Mouse (Mus musculus) macrophage (primary cell): ENCODE results near the gene Zfp786. TPM values are rescaled to one million over a fixed set of nuclear protein-coding genes. Genes with fewer than 3 reads are reported as not detected.
"Not testable (repeated sequence)": the region's sequence is repeated elsewhere in the genome, so short reads cannot be mapped to it uniquely, and the experiment has no call there.

Source experiments
- H3K27ac ChIP-seq: fragments of 350-480 bp; formaldehyde crosslinking; 2 replicates; pipeline ENCODE4 v1.9.0; 2021
- H3K36me3 ChIP-seq: fragments of 350-480 bp; formaldehyde crosslinking; 2 replicates; pipeline ENCODE4 v1.9.0; 2021; ENCODE audit errors: inconsistent target
- H3K4me3 ChIP-seq: fragments of 350-480 bp; formaldehyde crosslinking; 2 replicates; pipeline ENCODE4 v1.9.0; 2021; ENCODE audit errors: inconsistent target
- H3K79me2 ChIP-seq: fragments of 350-480 bp; formaldehyde crosslinking; 2 replicates; pipeline ENCODE4 v1.9.0; 2021; ENCODE audit errors: inconsistent target
- WGBS: methylation state at CpG from one replicate; pipeline ENCODE4 v1.1.7; 2026; ENCODE audit warnings: inconsistent platforms; ENCODE audit not compliant: missing documents; 5-methylcytosine and 5-hydroxymethylcytosine counted together
- polyA plus RNA-seq: library from polyadenylated mRNA; stranded (reverse); fragments of 250-400 nt; gene quantifications from 3 replicates; pipeline ENCODE4 v1.2.4, GENCODE M21; 2018; ENCODE audit warnings: inconsistent platforms

The Zfp786 gene
- polyA plus RNA-seq, 1 experiment from 2014 or later: 0.09 TPM

DNA sequence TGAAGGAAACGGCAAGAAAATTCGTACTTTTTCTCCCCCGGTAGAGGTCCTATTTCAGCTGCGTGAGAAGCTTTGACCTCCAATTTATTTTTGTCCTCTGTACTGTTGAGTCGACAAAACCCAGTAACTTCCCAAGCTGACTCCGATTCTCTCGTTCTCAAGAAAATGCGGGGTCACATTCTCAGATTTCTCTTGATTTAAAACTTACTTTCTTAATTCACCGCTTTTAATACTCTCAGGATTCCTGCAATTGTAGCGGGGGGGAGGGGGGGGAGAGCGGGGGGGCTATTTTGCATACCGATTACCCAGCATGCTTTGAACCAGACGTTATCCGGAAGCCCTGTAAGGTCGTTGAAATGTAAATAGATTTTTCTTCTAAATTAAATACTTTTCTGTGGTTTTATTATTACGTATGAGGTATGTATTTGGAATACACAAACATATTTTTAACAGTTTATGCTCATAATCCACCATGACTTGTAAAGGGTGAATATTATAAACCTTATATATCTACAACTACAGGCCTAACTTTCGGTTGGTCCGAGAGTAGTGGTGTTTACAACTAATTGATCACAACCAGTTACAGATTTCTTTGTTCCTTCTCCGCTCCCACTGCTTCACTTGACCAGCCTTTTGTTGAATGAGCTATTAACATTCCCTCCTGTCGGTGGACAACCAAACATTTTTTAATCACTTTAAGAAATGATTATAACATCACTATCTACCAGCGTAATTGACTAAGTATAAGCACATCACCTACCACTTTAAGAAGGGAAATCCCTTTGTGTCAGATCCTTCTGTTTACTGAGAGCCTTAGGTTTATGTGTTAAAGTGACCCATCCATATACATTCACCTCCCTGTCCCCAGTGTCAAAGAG, 49.3 kb downstream of the Zfp786 start:
- Histone ChIP-seq H3K79me2 (no peaks in the 10 kb centered on the region), H3K36me3 (no peaks in the 10 kb centered on the region), H3K4me3 (peak overlapping the region; percentile 50), H3K27ac (peak overlapping the region; percentile 68)
- 2% methylated on average over 21 of the region's 21 CpGs for WGBS

DNA sequence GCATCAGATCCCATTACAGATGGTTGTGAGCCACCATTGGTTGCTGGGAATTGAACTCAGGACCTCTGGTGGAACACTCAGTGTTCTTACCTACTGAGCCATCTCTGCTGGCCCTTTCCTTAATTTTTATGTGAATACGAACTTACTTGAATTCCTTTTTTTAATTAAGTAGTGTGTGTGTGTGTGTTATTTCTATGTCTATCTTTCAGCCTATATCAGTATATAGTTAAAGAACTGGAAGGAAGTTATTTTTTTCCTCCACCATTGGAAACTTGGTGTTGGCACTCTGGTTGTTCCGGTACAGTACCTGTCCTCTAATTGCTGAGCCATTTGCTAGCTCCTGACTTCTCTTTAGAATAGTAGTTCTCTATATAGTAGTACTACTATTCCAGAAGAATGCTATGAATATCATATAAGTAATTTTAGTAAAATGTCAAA, 50.1 kb downstream of the Zfp786 start:
- H3K27ac ChIP-seq: peak overlapping the region; percentile 68; the same call in 1 of the 2 replicates
- H3K36me3 ChIP-seq: no peaks in the 10 kb centered on the region
- H3K4me3 ChIP-seq: peak overlapping the region; percentile 50
- 0% methylated on average over 2 of the region's 2 CpGs for WGBS
- H3K79me2 ChIP-seq: no peaks in the 10 kb centered on the region

DNA sequence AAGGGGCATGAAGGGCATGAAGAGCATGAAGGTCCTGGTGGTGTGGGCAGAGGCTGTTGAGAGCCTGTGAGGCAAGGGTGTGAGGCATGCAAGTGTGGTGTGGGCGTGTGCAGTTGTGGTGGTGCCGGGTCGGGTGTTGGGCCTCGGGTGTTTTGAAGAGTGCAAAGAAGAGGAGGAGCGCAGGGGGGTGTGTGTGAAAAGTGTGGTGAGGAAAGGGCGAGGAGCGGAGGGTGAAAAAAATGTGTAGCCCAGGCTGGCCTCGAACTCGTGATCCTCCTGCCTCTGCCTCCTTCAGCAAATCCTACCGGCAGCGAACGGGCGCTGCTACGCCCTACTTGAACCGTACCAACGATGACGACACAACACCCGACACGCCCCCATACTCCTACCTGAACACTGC, 58.9 kb downstream of the Zfp786 start:
- H3K36me3 ChIP-seq, H3K79me2 ChIP-seq, H3K4me3 ChIP-seq, H3K27ac ChIP-seq: not testable (repeated sequence)
- 84% methylated on average over 4 of the region's 19 CpGs for WGBS

DNA sequence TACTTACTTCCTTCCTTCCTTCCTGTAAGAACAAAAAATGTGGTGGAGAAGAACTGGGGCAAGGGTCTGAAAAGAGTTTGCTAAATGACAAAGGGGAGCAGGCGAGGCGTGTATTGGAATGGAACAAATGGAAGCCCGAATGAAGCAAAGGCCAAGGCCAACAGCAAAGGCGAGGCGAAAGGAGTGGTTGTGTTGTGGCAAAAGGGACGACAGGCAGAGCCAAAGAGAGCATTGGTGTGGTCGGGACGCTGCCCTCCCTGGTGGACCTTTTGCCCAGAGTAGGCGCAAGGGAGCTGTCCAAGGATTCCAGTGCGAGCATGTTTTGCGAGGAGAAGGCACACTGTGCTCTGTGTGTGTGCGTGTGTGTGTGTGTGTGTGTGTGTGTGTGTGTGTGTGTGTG, 59.6 kb downstream of the Zfp786 start:
- H3K79me2 ChIP-seq, H3K4me3 ChIP-seq, H3K36me3 ChIP-seq, H3K27ac ChIP-seq: not testable (repeated sequence)
- WGBS: 96% methylated on average over 6 of the region's 12 CpGs

DNA sequence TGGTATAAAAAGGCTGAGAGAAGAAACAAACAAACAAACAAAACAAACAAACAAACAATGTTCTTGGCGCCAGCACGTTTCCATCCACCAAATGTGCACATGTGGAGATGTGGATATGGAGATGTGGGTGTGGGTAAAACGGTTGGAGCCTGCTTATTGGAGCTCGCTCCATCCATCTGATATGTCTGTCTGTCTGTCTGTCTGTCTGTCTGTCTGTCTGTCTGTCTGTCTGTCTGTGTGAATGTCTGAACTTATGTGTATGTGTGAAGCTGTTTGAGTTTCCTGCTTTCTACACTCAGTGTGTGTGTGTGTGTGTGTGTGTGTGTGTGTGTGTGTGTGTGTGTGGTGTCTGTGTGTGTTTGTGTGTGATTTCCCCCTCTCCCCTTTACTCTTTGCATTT, 60.8 kb downstream of the Zfp786 start:
- not testable (repeated sequence) for H3K4me3 ChIP-seq, H3K36me3 ChIP-seq, H3K27ac ChIP-seq, H3K79me2 ChIP-seq
- no CpG with 5 or more reads among the region's 4 CpGs for WGBS

Other genes starting within 250 kb of the Zfp786 start
- 9.2 to 31.7 TPM (median 13.5 TPM) in 3 replicates for gene Ezh2, start 235.5 kb downstream of the Zfp786 start, polyA plus RNA-seq
- 86.7 to 134 TPM (median 112 TPM) in 3 replicates for gene Pdia4, start 17.4 kb downstream of the Zfp786 start, polyA plus RNA-seq
- gene Zfp398, start 4.8 kb upstream of the Zfp786 start, polyA plus RNA-seq: 3.7 to 4.5 TPM (median 4.4 TPM) in 3 replicates
- gene Zfp282, start 46.3 kb upstream of the Zfp786 start, polyA plus RNA-seq: 5.5 to 7.3 TPM (median 6.7 TPM) in 3 replicates
- gene Zfp212, start 89.6 kb upstream of the Zfp786 start, polyA plus RNA-seq: 5.3 to 8.4 TPM (median 5.9 TPM) in 3 replicates
- gene Zfp956, start 122.5 kb upstream of the Zfp786 start, polyA plus RNA-seq: 1.4 to 2.5 TPM (median 2.1 TPM) in 3 replicates
- gene Zfp777, start 218.0 kb upstream of the Zfp786 start, polyA plus RNA-seq: 6.4 to 12.6 TPM (median 11.2 TPM) in 3 replicates